Mouse (Mus musculus) bone marrow macrophage, adult 2 months (primary cell): ENCODE results near the gene Zcchc2. TPM values are rescaled to one million over a fixed set of nuclear protein-coding genes. Genes with fewer than 3 reads are reported as not detected.
A peak's percentile ranks its signal among the peaks of the same experiment; 100 is the strongest.

ENCODE experiments used
- H3K27ac ChIP-seq: 2 replicates; pipeline ENCODE4 v1.5.1; 2012; ENCODE audit warnings: low read depth, low read length; ENCODE audit not compliant: insufficient read depth
- H3K4me1 ChIP-seq: 2 replicates; pipeline ENCODE4 v1.6.1; 2012; ENCODE audit warnings: low read length; ENCODE audit not compliant: control insufficient read depth, insufficient read depth
- H3K4me3 ChIP-seq: 2 replicates; pipeline ENCODE4 v1.5.1; 2012; ENCODE audit warnings: mild to moderate bottlenecking, low read length, moderate library complexity; ENCODE audit not compliant: insufficient read depth
- CTCF ChIP-seq: IDR thresholded peaks from 2 replicates; pipeline ENCODE4 v1.5.1; 2012; ENCODE audit warnings: low read depth, mild to moderate bottlenecking, low read length, moderate library complexity
- POLR2A ChIP-seq: IDR thresholded peaks from 2 replicates; pipeline ENCODE4 v1.6.1; 2012; ENCODE audit warnings: mild to moderate bottlenecking, low read depth, low read length, borderline replicate concordance
- polyA plus RNA-seq: library from polyadenylated mRNA; stranded (reverse); fragments of >200 nt; gene quantifications from 2 replicates; pipeline ENCODE4 v1.2.4, GENCODE M21; 2012; ENCODE audit not compliant: missing spikeins, insufficient read depth, insufficient read length

Gene Zcchc2
- polyA plus RNA-seq, 1 experiment: 18.0 TPM

DNA sequence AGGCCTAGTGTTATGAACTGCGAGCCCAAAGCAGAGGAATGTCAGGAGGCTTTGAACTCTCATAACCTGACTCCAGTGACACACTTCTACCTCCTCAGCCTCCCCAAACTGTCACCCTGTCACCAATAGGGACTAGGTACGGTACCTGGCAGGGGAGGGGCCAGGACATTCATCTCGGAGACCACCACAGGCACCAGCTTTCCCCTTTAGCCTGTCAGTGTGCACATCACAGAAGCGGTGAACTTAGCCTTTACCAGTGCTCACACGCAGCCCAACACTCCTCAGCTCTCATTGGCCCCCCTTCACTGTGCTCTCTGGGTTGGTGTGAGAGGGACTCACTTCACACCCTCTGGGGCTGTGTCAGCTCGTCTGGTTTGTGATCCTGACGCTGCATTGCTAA, 44.6 kb downstream of the Zcchc2 start:
- H3K4me3 ChIP-seq: no peak overlapping the region
- H3K4me1 ChIP-seq: peaks cover 25% of the 10 kb centered on the region
- no peak for TF ChIP-seq POLR2A
- TF ChIP-seq CTCF: no peak
- no peak overlapping the region for H3K27ac ChIP-seq

- TF ChIP-seq CTCF: peak; percentile 65; the same call in 1 of the 2 replicates
- TF ChIP-seq POLR2A: no peak
- Histone ChIP-seq H3K4me1 (peaks cover 5% of the 10 kb centered on the region), H3K4me3 (no peak overlapping the region), H3K27ac (no peak overlapping the region)
Measured at GRCm38 (mm10) chr1:106036861-106037599, 46.8 kb downstream of the Zcchc2 start.

DNA sequence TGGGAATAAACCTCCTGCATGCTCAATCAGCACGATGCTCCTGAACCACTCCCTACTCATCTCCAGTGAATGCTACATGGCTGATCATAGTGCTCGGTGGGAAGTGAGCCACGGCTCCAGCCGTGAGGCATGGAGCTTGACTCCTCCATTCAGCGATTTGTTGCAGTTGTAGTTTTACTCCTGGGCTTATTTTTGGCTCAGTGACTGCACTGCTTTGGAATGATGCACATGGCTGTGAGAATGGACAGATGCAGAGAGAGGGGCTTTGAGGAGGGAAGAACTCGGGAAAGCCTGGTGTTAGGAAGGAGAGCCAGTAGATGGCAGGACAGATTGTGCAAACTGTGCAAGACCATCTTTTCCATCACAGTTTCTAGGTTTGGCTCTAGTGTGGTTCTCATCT, 49.1 kb downstream of the Zcchc2 start:
- TF ChIP-seq CTCF: no peak
- TF ChIP-seq POLR2A: no peak
- Histone ChIP-seq H3K4me1 (peaks cover 3% of the 10 kb centered on the region; the same call in 1 of the 2 replicates), H3K4me3 (no peak overlapping the region), H3K27ac (no peak overlapping the region)

DNA sequence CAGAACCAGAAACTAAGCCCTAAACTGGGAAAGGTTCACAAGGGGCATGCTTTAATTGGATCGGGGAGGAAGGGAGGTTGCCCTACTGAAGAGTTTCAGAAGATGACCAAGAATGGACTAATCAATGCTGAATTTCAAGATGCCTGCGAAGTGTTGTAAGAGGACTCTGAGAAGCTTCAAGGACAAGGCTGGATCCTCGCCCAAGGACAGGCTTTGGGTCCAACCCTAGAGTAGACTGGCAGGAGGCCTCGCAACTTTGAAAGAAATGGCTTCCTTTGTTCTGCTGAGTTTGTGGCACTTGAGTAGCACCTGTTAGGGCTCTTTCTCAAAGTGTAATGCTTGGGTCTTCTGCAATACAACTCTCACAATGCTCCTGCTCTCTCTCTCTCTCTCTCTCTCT, 50.1 kb downstream of the Zcchc2 start:
- Histone ChIP-seq H3K4me3 (no peak overlapping the region), H3K27ac (no peak overlapping the region), H3K4me1 (peaks cover 3% of the 10 kb centered on the region; the same call in 1 of the 2 replicates)
- TF ChIP-seq POLR2A (no peak), CTCF (no peak)

DNA sequence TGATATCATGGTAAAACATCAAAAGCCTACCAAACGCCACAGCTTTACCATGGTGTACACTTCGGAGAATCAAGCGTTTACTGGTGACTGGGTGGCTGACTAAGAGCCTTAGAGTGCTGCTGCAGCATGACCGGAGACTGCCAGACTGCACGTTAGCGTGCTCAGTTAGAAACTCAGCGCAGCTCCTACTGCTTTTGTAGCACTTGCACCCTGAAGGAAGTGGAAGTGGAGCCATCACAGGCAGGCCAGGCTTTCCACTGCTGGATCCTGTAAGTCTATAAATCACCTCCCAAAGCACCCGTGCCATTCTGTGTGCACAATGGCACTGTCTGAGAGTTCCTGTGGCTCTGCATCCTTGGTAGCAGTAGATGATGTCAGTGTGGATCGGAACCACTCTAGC, 52.0 kb downstream of the Zcchc2 start:
- Histone ChIP-seq H3K4me1 (no peaks in the 10 kb centered on the region), H3K4me3 (no peak overlapping the region), H3K27ac (no peak overlapping the region)
- no peak for TF ChIP-seq POLR2A
- TF ChIP-seq CTCF: no peak

GRCm38 (mm10) chr1:106043053-106043820, 53.0 kb downstream of the Zcchc2 start:
- Histone ChIP-seq H3K4me3 (no peak overlapping the region), H3K4me1 (no peaks in the 10 kb centered on the region), H3K27ac (no peak overlapping the region)
- TF ChIP-seq CTCF (no peak), POLR2A (no peak)

DNA sequence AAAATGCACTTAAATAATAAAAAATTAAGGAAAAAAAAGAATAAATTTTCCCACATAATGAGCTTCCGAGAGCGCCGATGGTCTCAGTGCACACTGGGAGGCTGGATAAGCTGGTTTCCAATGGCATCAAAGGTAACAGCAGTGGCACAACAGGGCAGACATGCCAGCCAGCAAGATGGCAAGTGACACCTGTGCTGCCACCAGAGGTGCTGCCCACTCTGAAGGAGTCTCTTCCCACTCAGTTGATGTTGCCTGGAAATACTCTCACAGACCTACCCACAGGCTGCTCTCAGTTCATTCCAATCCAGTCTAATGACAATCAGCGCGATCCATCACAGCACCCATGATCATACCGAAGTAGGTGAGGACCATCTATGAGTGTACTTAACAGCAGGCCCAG, 58.8 kb downstream of the Zcchc2 start:
- TF ChIP-seq CTCF (no peak), POLR2A (no peak)
- H3K4me3 ChIP-seq: no peak overlapping the region
- no peak overlapping the region for H3K27ac ChIP-seq
- H3K4me1 ChIP-seq: no peaks in the 10 kb centered on the region

GRCm38 (mm10) chr1:106054978-106055377, 64.8 kb downstream of the Zcchc2 start:
- TF ChIP-seq POLR2A: no peak
- TF ChIP-seq CTCF: no peak
- Histone ChIP-seq H3K4me3 (no peak overlapping the region), H3K27ac (no peak overlapping the region), H3K4me1 (peaks cover 4% of the 10 kb centered on the region)

GRCm38 (mm10) chr1:106058355-106058754, 68.1 kb downstream of the Zcchc2 start:
- Histone ChIP-seq H3K27ac (no peak overlapping the region), H3K4me3 (no peak overlapping the region), H3K4me1 (peaks cover 6% of the 10 kb centered on the region)
- TF ChIP-seq POLR2A (no peak), CTCF (no peak)
